Mouse (Mus musculus) gonadal fat pad, adult 2 months (tissue): ENCODE results near the gene Atl1. TPM values are rescaled to one million over a fixed set of nuclear protein-coding genes. Genes with fewer than 3 reads are reported as not detected.

ENCODE experiments used
- DNase-seq: peaks from one replicate; pipeline ENCODE4 v3.0.0-alpha.2; 2012; ENCODE audit warnings: low read depth
- polyA plus RNA-seq: library from polyadenylated mRNA; depleted of rRNA; stranded (reverse); fragments of >200 nt; gene quantifications from 2 replicates; pipeline ENCODE4 v1.2.3, GENCODE M21; 2012; rRNA removed

The Atl1 gene
- polyA plus RNA-seq = 1.2 and 1.6 TPM in 2 replicates

GRCm38 (mm10) chr12:69892371-69893251 is at the start of gene Atl1, which contains the start of gene Map4k5:
Gene Atl1 (plus strand): TSS chr12:69892614.
Gene Map4k5 (minus strand): TSS chr12:69893200.
- no peak for DNase-seq

DNA sequence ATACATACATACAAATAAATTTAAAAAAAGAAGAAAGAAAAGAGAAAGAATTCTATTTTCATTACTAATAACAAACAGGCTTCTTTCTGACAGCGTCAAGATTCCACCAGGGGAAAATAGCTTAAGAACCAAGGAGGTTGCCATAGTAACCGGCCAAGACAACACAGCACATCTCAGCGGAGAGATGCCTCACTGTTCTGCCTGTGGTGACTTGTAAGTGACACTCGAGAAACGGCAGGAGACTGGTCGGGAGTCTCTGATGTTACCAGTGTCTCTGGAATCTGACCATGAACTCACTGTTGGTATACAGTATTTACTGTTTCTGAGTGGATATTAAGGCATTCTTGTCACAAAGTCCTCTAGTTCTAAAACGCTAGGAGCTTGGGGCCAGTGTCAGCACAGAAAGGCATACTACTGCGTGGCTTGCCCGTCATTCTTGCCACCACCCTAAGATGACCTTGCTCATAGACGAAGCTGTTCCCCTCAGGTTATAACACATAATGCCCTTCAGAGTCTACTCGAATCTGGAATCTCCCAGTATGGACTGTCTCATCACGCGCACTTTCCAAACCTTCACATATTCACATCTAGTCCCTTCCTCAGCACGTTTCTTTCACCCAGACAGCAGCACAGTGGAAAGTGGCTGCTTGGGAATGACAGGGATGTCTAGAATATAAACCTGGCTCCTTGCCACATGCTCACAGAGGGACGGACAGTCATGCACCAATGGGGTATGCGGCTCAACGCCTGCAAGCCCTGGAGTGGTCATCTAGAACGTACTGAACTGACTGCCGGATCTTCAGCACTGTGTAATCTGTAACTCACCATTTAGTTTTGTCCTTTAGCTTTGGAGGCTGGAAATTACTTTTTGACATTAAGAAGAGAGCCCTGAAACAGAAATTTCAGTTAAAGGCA is 48.6 kb upstream of the Atl1 start:
- no peak for DNase-seq

DNA sequence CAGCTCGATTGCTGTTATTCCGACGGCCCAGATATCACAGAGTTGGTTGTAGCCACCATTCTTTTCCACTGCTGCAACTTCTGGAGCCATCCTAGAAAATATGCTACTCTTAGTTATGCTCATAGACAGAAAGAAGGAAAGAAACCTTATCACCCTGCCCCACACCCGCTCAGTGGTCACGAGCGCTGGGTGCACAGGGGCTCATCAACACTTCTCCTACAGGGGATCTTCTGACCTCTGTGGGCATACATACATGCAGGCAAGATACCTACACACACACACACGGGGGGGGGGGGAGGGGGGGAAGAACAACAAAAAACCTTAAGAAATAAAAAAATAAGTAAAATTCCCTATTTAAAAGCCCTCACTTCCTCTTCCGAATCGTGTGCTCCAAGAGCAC is 46.7 kb upstream of the Atl1 start:
- DNase-seq = no peak

GRCm38 (mm10) chr12:69846499-69846898 is 45.9 kb upstream of the Atl1 start:
- DNase-seq = no peak

DNA sequence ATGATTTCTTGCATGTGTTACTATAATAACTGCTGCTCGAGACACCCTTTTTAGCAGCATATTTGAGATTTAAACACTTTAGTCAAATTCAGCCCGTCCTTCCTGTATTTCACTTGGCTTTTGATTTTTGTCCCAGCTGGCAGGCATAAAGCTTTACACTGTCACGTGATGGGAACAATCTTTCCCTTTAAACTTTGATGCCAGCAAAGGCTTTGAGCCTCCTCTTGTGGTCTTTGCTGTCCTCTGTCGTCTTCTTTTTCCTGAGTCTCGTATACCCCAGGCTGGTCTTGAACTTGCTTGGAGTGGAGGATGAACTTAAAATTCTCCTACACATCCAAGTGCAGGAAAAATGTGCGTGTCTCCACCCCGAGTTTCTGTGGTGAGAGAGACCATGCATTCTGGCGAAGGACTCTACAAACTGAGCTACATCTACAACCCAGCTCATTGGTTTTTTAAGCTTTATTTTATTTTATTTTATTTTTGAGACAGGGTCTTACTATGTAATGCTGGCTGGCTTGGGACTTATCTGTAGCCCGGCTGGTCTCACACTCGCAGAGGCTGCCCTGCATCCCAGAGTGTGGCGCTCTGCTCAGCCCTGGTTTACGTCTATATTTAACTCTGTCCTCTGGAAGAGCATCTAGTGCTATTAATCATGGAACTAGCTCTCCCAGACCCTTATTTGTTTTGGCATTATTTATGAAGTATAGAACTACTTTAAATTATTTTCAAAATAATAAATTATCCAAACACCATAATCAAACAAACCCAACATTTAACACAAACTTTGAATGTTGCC is 44.1 kb upstream of the Atl1 start:
- DNase-seq = no peak

- peak; percentile 45 for DNase-seq
Observed at GRCm38 (mm10) chr12:69852288-69852687, 40.1 kb upstream of the Atl1 start.

DNA sequence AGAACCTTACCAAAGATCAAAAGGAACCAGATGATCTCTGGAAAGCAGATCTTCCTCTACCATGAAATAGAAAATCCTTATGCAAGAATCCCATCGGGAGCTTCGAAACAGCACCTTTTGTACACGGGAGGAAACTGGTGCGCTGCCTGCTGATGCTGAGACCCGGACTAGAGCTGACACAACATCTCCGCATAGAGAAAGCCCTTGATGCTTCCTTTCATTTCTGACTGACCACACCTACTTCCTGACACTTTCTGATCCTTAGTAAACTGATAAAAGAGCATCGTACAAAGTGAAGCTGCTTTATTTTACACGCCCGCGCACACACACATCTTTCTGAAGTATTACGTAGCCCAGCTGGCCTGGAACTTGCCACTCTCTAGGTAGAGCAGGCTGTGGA is 39.0 kb upstream of the Atl1 start:
- DNase-seq = no peak

- DNase-seq = no peak
Observed at GRCm38 (mm10) chr12:69853942-69854341, 38.5 kb upstream of the Atl1 start.

- no peak for DNase-seq
Observed at GRCm38 (mm10) chr12:69855641-69856300, 36.6 kb upstream of the Atl1 start.

GRCm38 (mm10) chr12:69856398-69856797 is 36.0 kb upstream of the Atl1 start:
- no peak for DNase-seq

DNA sequence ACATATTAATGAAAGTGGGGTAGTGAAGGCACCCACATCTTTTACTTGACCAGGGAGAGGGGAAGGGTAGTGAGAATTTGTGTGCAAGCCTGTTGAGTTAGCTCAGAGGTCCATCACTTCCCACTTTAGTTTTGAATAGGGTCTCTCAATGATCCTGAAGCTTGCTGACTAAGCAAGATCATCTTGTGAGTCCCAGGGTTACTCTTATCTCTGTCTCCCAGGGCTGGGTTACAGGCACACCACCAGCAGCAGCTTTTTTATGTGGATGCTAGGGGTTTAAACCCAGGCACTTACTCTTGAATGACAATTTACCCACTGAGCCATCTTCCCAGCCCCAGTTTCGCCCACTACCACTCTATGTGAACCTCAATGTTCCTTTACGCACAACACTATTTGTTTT is 34.8 kb upstream of the Atl1 start:
- DNase-seq = no peak

GRCm38 (mm10) chr12:69858847-69859246 is 33.6 kb upstream of the Atl1 start:
- no peak for DNase-seq

- no peak for DNase-seq
Observed at GRCm38 (mm10) chr12:69863505-69863904, 28.9 kb upstream of the Atl1 start.

DNA sequence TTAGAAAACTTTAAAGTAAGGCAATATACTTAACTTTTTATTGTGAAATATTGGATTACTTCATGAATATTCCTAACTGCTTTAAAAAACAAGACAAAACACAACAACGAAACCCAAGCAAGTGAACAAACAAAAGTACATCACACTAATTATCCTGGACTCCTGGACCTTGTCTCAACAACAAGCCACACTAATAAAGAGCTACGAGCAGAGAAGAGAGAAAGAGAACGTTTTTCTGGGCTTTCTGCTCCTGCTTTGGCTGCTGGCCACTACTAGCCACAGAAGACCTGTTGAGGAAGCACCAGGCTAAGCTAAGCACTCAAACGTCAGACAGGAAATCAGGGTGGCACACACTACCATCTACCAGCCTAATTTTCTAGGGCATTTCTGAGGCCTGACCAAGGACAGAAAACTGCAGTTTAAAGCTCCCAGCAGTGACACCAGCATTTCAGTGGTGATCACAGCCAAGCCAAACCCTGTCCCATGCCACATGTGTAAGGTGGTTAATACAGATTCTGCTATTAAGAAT is 28.2 kb upstream of the Atl1 start:
- DNase-seq = no peak

DNA sequence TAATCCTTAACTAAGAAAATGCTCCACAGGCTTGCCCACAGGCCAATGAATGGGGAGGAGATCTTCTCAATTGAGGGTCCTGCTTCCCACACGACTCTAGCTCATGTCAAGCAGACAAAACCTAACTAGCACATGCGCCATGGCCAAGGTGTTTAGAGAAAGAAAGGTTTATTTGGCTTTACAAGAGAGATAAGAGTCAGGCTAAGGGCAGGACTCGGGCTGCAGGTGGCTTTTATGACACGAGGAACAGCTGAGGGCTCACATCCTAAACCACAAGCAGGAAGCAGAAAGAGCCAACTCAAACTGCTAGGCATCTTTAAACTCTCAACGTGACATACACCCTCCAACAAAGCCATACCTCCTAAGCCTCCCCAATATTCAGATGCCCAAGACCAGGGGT is 25.1 kb upstream of the Atl1 start:
- DNase-seq = no peak

DNA sequence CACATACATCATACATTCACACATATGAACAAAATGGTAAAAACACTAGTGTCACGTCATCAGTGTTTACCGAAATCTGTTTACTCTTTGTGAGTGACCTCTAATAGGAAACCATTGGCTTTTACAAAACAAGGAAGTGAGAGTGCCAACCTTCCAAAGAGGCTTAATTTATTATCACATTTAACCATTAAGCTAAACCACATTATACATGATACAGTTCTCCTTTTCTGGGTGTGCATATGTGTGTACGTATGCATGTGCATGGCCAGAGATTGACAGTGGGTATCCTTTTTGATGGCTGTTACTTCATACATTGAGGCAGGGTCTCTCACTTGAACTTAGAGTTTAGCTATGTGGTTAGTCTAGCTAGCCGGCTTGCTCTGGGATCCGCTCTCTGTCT is 20.8 kb upstream of the Atl1 start:
- no peak for DNase-seq

- peak; percentile 87 for DNase-seq
Observed at GRCm38 (mm10) chr12:69877842-69878363, 14.5 kb upstream of the Atl1 start.

- DNase-seq = peak; percentile 84
Observed at GRCm38 (mm10) chr12:69879172-69879665, 13.2 kb upstream of the Atl1 start.

- no peak for DNase-seq
Observed at GRCm38 (mm10) chr12:69879739-69880138, 12.7 kb upstream of the Atl1 start.

- peak; percentile 79 for DNase-seq
Observed at GRCm38 (mm10) chr12:69881198-69881905, 11.1 kb upstream of the Atl1 start.
